Mouse (Mus musculus) ES-E14 (cell line): Measurements from ENCODE around the gene Kcnh3.

Source experiments
- CHD2 ChIP-seq: IDR thresholded peaks from 2 replicates; pipeline ENCODE4 v1.6.1; 2014; ENCODE audit warnings: mild to moderate bottlenecking, low read depth, low read length, inconsistent platforms
- HCFC1 ChIP-seq: IDR thresholded peaks from 2 replicates; pipeline ENCODE4 v1.6.1; 2012; ENCODE audit warnings: low read length, inconsistent platforms, borderline replicate concordance; ENCODE audit not compliant: insufficient read depth
- MAFK ChIP-seq: IDR thresholded peaks from 2 replicates; pipeline ENCODE4 v1.6.1; 2014; ENCODE audit warnings: mild to moderate bottlenecking, low read depth, low read length, inconsistent platforms; ENCODE audit not compliant: insufficient read depth
- ZC3H11A ChIP-seq: IDR thresholded peaks from 2 replicates; pipeline ENCODE4 v1.6.1; 2012; ENCODE audit warnings: low read depth, mild to moderate bottlenecking, inconsistent platforms, low read length, borderline replicate concordance
- ZNF384 ChIP-seq: IDR thresholded peaks from 2 replicates; pipeline ENCODE4 v1.6.1; 2012; ENCODE audit warnings: low read depth, low read length, inconsistent platforms

DNA sequence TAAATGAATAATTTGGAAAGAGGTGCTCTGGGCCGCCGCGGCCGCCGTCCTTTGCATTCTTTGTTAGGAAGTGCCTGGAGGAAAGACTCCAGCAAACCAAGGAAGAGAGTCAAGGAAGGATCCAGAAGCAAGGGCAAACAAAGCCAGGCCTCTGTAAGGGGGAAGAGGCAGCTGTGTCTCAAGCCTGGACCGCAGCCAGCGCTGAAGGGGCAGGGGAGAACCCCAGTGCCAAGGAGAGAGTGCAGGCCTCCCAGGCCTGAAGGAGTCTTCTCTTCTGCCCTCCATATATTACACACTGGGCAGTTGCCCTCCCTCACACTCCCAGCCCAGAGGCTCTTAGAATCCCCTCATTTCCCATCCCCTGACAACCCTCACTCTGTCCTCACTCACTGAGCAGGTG lies 53.6 kb downstream of the Kcnh3 start:
- TF ChIP-seq ZC3H11A: no peak
- no peak for TF ChIP-seq CHD2
- no peak for TF ChIP-seq HCFC1
- no peak for TF ChIP-seq ZNF384
- TF ChIP-seq MAFK: no peak
